Mouse (Mus musculus): ENCODE measurements around the gene Ednrb. TPM values are rescaled to one million over a fixed set of nuclear protein-coding genes. Genes with fewer than 3 reads are reported as not detected.

Gene Ednrb
- polyA plus RNA-seq, 1 experiment, result 9.7 TPM

- no peaks in the 10 kb centered on the region for H3K27me3 ChIP-seq (replicated peaks; ENCODE audit: control insufficient read depth, insufficient read depth, low read length)
- no peaks in the 10 kb centered on the region for H3K36me3 ChIP-seq (ENCODE audit: control insufficient read depth, insufficient read depth, low read length)
- TF ChIP-seq POLR2A (IDR thresholded peaks at IDR 0.05; ENCODE audit: low read depth, low read length), result no peak
- TF ChIP-seq CTCF (conservative IDR thresholded peaks at IDR 0.05; ENCODE audit: insufficient read depth, insufficient read length, low read depth, low read length), result no peak
- H3K4me3 ChIP-seq (ENCODE audit: insufficient read depth, low read depth, low read length), result no peak overlapping the region
- DNase-seq, result no peak
- 94% methylated on average over 7 of the region's 7 CpGs for WGBS
- H3K4me1 ChIP-seq (ENCODE audit: control insufficient read depth, insufficient read depth, low read length), result 0 out of 2 replicates have a peak, but pooled peaks cover 3% of the 10 kb centered on the region
- no peak overlapping the region for H3K27ac ChIP-seq (ENCODE audit: insufficient read depth, low read depth, low read length)
Measured at GRCm38 (mm10) chr14:103811291-103811690, 32.9 kb downstream of the Ednrb start.

DNA sequence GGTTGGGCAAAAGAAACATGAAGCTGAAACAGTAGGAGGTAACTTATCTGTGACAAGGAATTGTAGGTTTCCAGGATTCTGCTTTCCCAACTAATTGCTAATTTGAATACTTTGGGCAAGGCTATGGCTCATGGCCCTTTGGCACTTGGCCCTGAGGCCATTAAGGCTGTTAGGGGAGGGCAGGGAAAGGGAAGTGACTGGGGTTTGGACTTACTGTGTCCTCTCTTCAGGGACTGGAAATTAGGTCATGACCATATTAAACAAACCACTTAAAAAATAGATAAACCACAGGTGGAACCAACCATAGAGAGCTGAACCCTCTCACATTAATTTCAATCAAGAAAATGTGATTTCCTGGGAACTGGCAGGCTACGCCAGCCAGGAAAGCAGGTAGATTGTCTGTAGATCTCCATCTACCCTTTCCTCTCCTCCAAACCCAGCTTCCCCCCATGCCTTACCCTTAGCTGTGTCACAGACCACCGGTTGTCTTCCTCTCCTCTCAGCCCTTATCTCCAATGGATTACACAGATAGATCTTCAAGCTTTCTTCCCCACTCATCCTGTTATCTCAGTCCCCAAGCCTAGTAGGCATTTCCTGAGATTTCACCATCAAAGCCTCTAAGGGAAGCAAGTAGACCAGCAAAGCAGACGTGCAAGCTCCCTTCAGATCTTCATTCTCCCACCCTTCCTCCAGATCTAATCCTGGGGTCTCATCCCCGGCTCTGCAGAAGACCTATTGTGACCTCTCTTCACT, 40.1 kb downstream of the Ednrb start:
- H3K4me1 ChIP-seq (ENCODE audit: control insufficient read depth, insufficient read depth, low read length), result no peaks in the 10 kb centered on the region
- H3K27me3 ChIP-seq (replicated peaks; ENCODE audit: control insufficient read depth, insufficient read depth, low read length), result no peaks in the 10 kb centered on the region
- peak; percentile 29 for DNase-seq
- WGBS, result 70% methylated on average over 4 of the region's 4 CpGs
- H3K36me3 ChIP-seq (ENCODE audit: control insufficient read depth, insufficient read depth, low read length), result no peaks in the 10 kb centered on the region
- TF ChIP-seq POLR2A (IDR thresholded peaks at IDR 0.05; ENCODE audit: low read depth, low read length) (no peak), CTCF (conservative IDR thresholded peaks at IDR 0.05; ENCODE audit: insufficient read depth, insufficient read length, low read depth, low read length) (no peak)
- no peak overlapping the region for H3K27ac ChIP-seq (ENCODE audit: insufficient read depth, low read depth, low read length)
- H3K4me3 ChIP-seq (ENCODE audit: insufficient read depth, low read depth, low read length), result no peak overlapping the region

GRCm38 (mm10) chr14:103797123-103797522, 47.1 kb downstream of the Ednrb start:
- TF ChIP-seq CTCF (conservative IDR thresholded peaks at IDR 0.05; ENCODE audit: insufficient read depth, insufficient read length, low read depth, low read length) (no peak), POLR2A (IDR thresholded peaks at IDR 0.05; ENCODE audit: low read depth, low read length) (no peak)
- no peak for DNase-seq
- Histone ChIP-seq H3K4me1 (ENCODE audit: control insufficient read depth, insufficient read depth, low read length) (no peaks in the 10 kb centered on the region), H3K36me3 (ENCODE audit: control insufficient read depth, insufficient read depth, low read length) (no peaks in the 10 kb centered on the region), H3K27me3 (replicated peaks; ENCODE audit: control insufficient read depth, insufficient read depth, low read length) (no peaks in the 10 kb centered on the region), H3K27ac (ENCODE audit: insufficient read depth, low read depth, low read length) (peak overlapping the region; percentile 52), H3K4me3 (ENCODE audit: insufficient read depth, low read depth, low read length) (no peak overlapping the region)
- 68% methylated on average over 3 of the region's 3 CpGs for WGBS

GRCm38 (mm10) chr14:103795591-103795990, 48.6 kb downstream of the Ednrb start:
- 90% methylated on average over 1 of the region's 1 CpGs for WGBS
- no peak for TF ChIP-seq POLR2A (IDR thresholded peaks at IDR 0.05; ENCODE audit: low read depth, low read length)
- TF ChIP-seq CTCF (conservative IDR thresholded peaks at IDR 0.05; ENCODE audit: insufficient read depth, insufficient read length, low read depth, low read length), result no peak
- Histone ChIP-seq H3K27ac (ENCODE audit: insufficient read depth, low read depth, low read length) (no peak overlapping the region), H3K27me3 (replicated peaks; ENCODE audit: control insufficient read depth, insufficient read depth, low read length) (no peaks in the 10 kb centered on the region), H3K4me1 (ENCODE audit: control insufficient read depth, insufficient read depth, low read length) (no peaks in the 10 kb centered on the region), H3K4me3 (ENCODE audit: insufficient read depth, low read depth, low read length) (no peak overlapping the region), H3K36me3 (ENCODE audit: control insufficient read depth, insufficient read depth, low read length) (no peaks in the 10 kb centered on the region)
- no peak for DNase-seq

GRCm38 (mm10) chr14:103793409-103793808, 50.8 kb downstream of the Ednrb start:
- H3K27ac ChIP-seq (ENCODE audit: insufficient read depth, low read depth, low read length), result no peak overlapping the region
- WGBS, result 82% methylated on average over 5 of the region's 5 CpGs
- TF ChIP-seq POLR2A (IDR thresholded peaks at IDR 0.05; ENCODE audit: low read depth, low read length), result no peak
- no peak for TF ChIP-seq CTCF (conservative IDR thresholded peaks at IDR 0.05; ENCODE audit: insufficient read depth, insufficient read length, low read depth, low read length)
- no peak overlapping the region for H3K4me3 ChIP-seq (ENCODE audit: insufficient read depth, low read depth, low read length)
- H3K36me3 ChIP-seq (ENCODE audit: control insufficient read depth, insufficient read depth, low read length), result no peaks in the 10 kb centered on the region
- no peak for DNase-seq
- H3K4me1 ChIP-seq (ENCODE audit: control insufficient read depth, insufficient read depth, low read length), result no peaks in the 10 kb centered on the region
- H3K27me3 ChIP-seq (replicated peaks; ENCODE audit: control insufficient read depth, insufficient read depth, low read length), result no peaks in the 10 kb centered on the region

GRCm38 (mm10) chr14:103792726-103793125, 51.5 kb downstream of the Ednrb start:
- no peak overlapping the region for H3K27ac ChIP-seq (ENCODE audit: insufficient read depth, low read depth, low read length)
- DNase-seq, result no peak
- no peaks in the 10 kb centered on the region for H3K36me3 ChIP-seq (ENCODE audit: control insufficient read depth, insufficient read depth, low read length)
- WGBS, result 48% methylated on average over 1 of the region's 1 CpGs
- H3K27me3 ChIP-seq (replicated peaks; ENCODE audit: control insufficient read depth, insufficient read depth, low read length), result no peaks in the 10 kb centered on the region
- TF ChIP-seq POLR2A (IDR thresholded peaks at IDR 0.05; ENCODE audit: low read depth, low read length) (no peak), CTCF (conservative IDR thresholded peaks at IDR 0.05; ENCODE audit: insufficient read depth, insufficient read length, low read depth, low read length) (no peak)
- H3K4me1 ChIP-seq (ENCODE audit: control insufficient read depth, insufficient read depth, low read length), result no peaks in the 10 kb centered on the region
- no peak overlapping the region for H3K4me3 ChIP-seq (ENCODE audit: insufficient read depth, low read depth, low read length)

GRCm38 (mm10) chr14:103787547-103787946, 56.7 kb downstream of the Ednrb start:
- 90% methylated on average over 2 of the region's 2 CpGs for WGBS
- TF ChIP-seq CTCF (conservative IDR thresholded peaks at IDR 0.05; ENCODE audit: insufficient read depth, insufficient read length, low read depth, low read length), result no peak
- TF ChIP-seq POLR2A (IDR thresholded peaks at IDR 0.05; ENCODE audit: low read depth, low read length), result no peak
- Histone ChIP-seq H3K36me3 (ENCODE audit: control insufficient read depth, insufficient read depth, low read length) (no peaks in the 10 kb centered on the region), H3K27ac (ENCODE audit: insufficient read depth, low read depth, low read length) (no peak overlapping the region), H3K4me3 (ENCODE audit: insufficient read depth, low read depth, low read length) (no peak overlapping the region), H3K27me3 (replicated peaks; ENCODE audit: control insufficient read depth, insufficient read depth, low read length) (no peaks in the 10 kb centered on the region), H3K4me1 (ENCODE audit: control insufficient read depth, insufficient read depth, low read length) (no peaks in the 10 kb centered on the region)
- no peak for DNase-seq
